Comparison of ENCODE assay signal across 9 mouse cellular contexts in genomic region chr10:128232420-128232985, GRCm38 (mm10). TPM values are rescaled to one million over a fixed set of nuclear protein-coding genes. Genes with fewer than 3 reads are reported as not detected.
DNase-seq lines count a peak whose midpoint lies in the region; ATAC-seq and TF ChIP-seq lines count a peak whose summit lies in the region.
"Had no signal": no experiment of that assay in that cellular context is flagged by ENCODE, and none has a peak within 500 bp of the region (broad histone marks: within the 10 kb centered on the region; RNA-seq: fewer than 3 reads in every experiment).

No protein-coding gene starts in this region.

- no peaks in the 10 kb centered on the region for H3K79me3 ChIP-seq in C2C12 (ENCODE audit: low read depth)

- H3K9ac ChIP-seq in heart, embryonic 11.5 days (ENCODE audit: low read depth, low read length): peak overlapping the region; percentile 95
- H3K9ac ChIP-seq in kidney, embryonic 15.5 days: peak overlapping the region; percentile 88
- peak overlapping the region; percentile 67 for H3K9ac ChIP-seq in midbrain, postnatal 0 days (replicated peaks; ENCODE audit: low read length, poor library complexity, severe bottlenecking)
- peak overlapping the region; percentile 61 for H3K9ac ChIP-seq in stomach, postnatal 0 days (ENCODE audit: low read length)

- H3K27ac ChIP-seq in heart, embryonic 11.5 days (ENCODE audit: low read depth, low read length): peak overlapping the region; percentile 88
- peak overlapping the region; percentile 93 for H3K27ac ChIP-seq in kidney, embryonic 15.5 days
- H3K27ac ChIP-seq in midbrain, postnatal 0 days (ENCODE audit: low read depth, low read length): peak overlapping the region; percentile 90
- H3K27ac ChIP-seq in stomach, postnatal 0 days (replicated peaks): peak overlapping the region; percentile 81

- peaks cover 9% of the 10 kb centered on the region for H3K4me1 ChIP-seq in heart, embryonic 11.5 days (ENCODE audit: control insufficient read depth, insufficient read depth, low read length)
- H3K4me1 ChIP-seq in kidney, embryonic 15.5 days: peaks cover 28% of the 10 kb centered on the region
- H3K4me1 ChIP-seq in midbrain, postnatal 0 days (ENCODE audit: insufficient read depth, low read length): no peaks in the 10 kb centered on the region
- H3K4me1 ChIP-seq in stomach, postnatal 0 days (replicated peaks; ENCODE audit: control insufficient read depth, insufficient read depth): no peaks in the 10 kb centered on the region

- TF ChIP-seq CTCF in C2C12 (IDR thresholded peaks at IDR 0.05; ENCODE audit: control insufficient read depth, insufficient read depth, insufficient read length): no peak
- peak; percentile 83 for TF ChIP-seq CTCF in midbrain, postnatal 0 days (IDR thresholded peaks at IDR 0.05)
- peak; percentile 87 for TF ChIP-seq CTCF in stomach, postnatal 0 days (IDR thresholded peaks at IDR 0.05; ENCODE audit: low read depth)

- WGBS in heart, embryonic 11.5 days (ENCODE audit: insufficient replicate concordance): under 1% methylated on average over 14 of the region's 14 CpGs
- under 1% methylated on average over 14 of the region's 14 CpGs for whole genome bisulfite sequencing in kidney, embryonic 15.5 days
- under 1% methylated on average over 14 of the region's 14 CpGs for WGBS in midbrain, postnatal 0 days
- 0% methylated on average over 14 of the region's 14 CpGs for WGBS in stomach, postnatal 0 days

- peak overlapping the region; percentile 56 for H3K4me3 ChIP-seq in C2C12 (ENCODE audit: insufficient read depth, poor library complexity, severe bottlenecking)
- H3K4me3 ChIP-seq in heart, embryonic 11.5 days (ENCODE audit: low read depth, low read length): peak overlapping the region; percentile 83
- H3K4me3 ChIP-seq in kidney, embryonic 15.5 days (replicated peaks): peak overlapping the region; percentile 66
- H3K4me3 ChIP-seq in midbrain, postnatal 0 days (ENCODE audit: low read depth, low read length): peak overlapping the region; percentile 73
- H3K4me3 ChIP-seq in stomach, postnatal 0 days (ENCODE audit: low read depth, low read length): peak overlapping the region; percentile 62

- H3K9me3 ChIP-seq in heart, embryonic 11.5 days (replicated peaks; ENCODE audit: control insufficient read depth, low read length): no peaks in the 10 kb centered on the region
- no peaks in the 10 kb centered on the region for H3K9me3 ChIP-seq in kidney, embryonic 15.5 days (replicated peaks)
- H3K9me3 ChIP-seq in midbrain, postnatal 0 days (ENCODE audit: low read length): no peaks in the 10 kb centered on the region
- H3K9me3 ChIP-seq in stomach, postnatal 0 days (ENCODE audit: control insufficient read depth, low read length): no peaks in the 10 kb centered on the region

- TF ChIP-seq EP300 in stomach, postnatal 0 days (optimal IDR thresholded peaks at IDR 0.05): no peak

- peaks cover 6% of the 10 kb centered on the region for H3K36me3 ChIP-seq in C2C12 (ENCODE audit: control insufficient read depth, insufficient read depth)
- H3K36me3 ChIP-seq in heart, embryonic 11.5 days (ENCODE audit: control insufficient read depth, insufficient read depth, low read length): no peaks in the 10 kb centered on the region
- H3K36me3 ChIP-seq in kidney, embryonic 15.5 days: no peaks in the 10 kb centered on the region
- no peaks in the 10 kb centered on the region for H3K36me3 ChIP-seq in midbrain, postnatal 0 days (ENCODE audit: insufficient read depth, low read length)
- H3K36me3 ChIP-seq in stomach, postnatal 0 days (ENCODE audit: control insufficient read depth, insufficient read depth, low read length): no peaks in the 10 kb centered on the region

- ATAC-seq in activated CD4-positive, CD25-positive, alpha-beta regulatory T cell, adult 4 months: peak; percentile 48
- peak; percentile 33 for ATAC-seq in heart, embryonic 11.5 days (replicated peaks; ENCODE audit: insufficient number of reproducible peaks, low FRiP score, low TSS enrichment)
- ATAC-seq in kidney, embryonic 15.5 days (replicated peaks; ENCODE audit: low FRiP score): peak; percentile 59
- ATAC-seq in midbrain, postnatal 0 days (ENCODE audit: low FRiP score): peak; percentile 67
- peak; percentile 57 for ATAC-seq in stomach, postnatal 0 days (ENCODE audit: low FRiP score, low TSS enrichment)

- peak overlapping the region; percentile 99 for H3ac ChIP-seq in C2C12 (ENCODE audit: control insufficient read depth, insufficient read length, low read depth)

- no peaks in the 10 kb centered on the region for H3K27me3 ChIP-seq in C2C12 (ENCODE audit: control insufficient read depth, insufficient read depth, insufficient read length)
- H3K27me3 ChIP-seq in heart, embryonic 11.5 days (ENCODE audit: control insufficient read depth, insufficient read depth, low read length): no peaks in the 10 kb centered on the region
- no peaks in the 10 kb centered on the region for H3K27me3 ChIP-seq in kidney, embryonic 15.5 days
- no peaks in the 10 kb centered on the region for H3K27me3 ChIP-seq in midbrain, postnatal 0 days (ENCODE audit: insufficient read depth, low read length)
- H3K27me3 ChIP-seq in stomach, postnatal 0 days (ENCODE audit: control insufficient read depth, insufficient read depth, low read length): no peaks in the 10 kb centered on the region

- DNase-seq in embryo, embryonic 11.5 days (ENCODE audit: low read depth, low spot score): peak; percentile 64
- DNase-seq in liver: peak; percentile 68
- DNase-seq in midbrain, postnatal 0 days (ENCODE audit: low spot score): peak; percentile 87
- DNase-seq in stomach, postnatal 0 days (ENCODE audit: low spot score): peak; percentile 49

- peak overlapping the region; percentile 70 for H3K4me2 ChIP-seq in heart, embryonic 11.5 days
- H3K4me2 ChIP-seq in kidney, embryonic 15.5 days: peak overlapping the region; percentile 81
- H3K4me2 ChIP-seq in midbrain, postnatal 0 days (ENCODE audit: low read depth, low read length, poor library complexity, severe bottlenecking): peak overlapping the region; percentile 46
- peak overlapping the region; percentile 72 for H3K4me2 ChIP-seq in stomach, postnatal 0 days (replicated peaks; ENCODE audit: low read depth)

- peaks cover 21% of the 10 kb centered on the region for H3K79me2 ChIP-seq in C2C12 (ENCODE audit: control insufficient read depth, insufficient read depth)

TF ChIP-seq in C2C12, 6 proteins besides CTCF, POLR2A, EP300 and RAD21 (continues in another document):
- TF ChIP-seq MYOD1 (IDR thresholded peaks at IDR 0.05; ENCODE audit: control insufficient read depth, insufficient read length, low read depth): no peak
- TF ChIP-seq FOSL1 (IDR thresholded peaks at IDR 0.05; ENCODE audit: insufficient read depth, low read length, poor library complexity, severe bottlenecking): no peak
- no peak for TF ChIP-seq USF1 (IDR thresholded peaks at IDR 0.05; ENCODE audit: low read depth)
- no peak for TF ChIP-seq CEBPB (IDR thresholded peaks at IDR 0.05; ENCODE audit: low read depth)

RNA-seq across cellular contexts. Expression of gene Timeless, which starts 0.6 kb away (rescaled TPM):
- polyA plus RNA-seq in C2C12 (2012; fragmentation: generic; extraction: Trizol): 17.7 TPM
- 10 to 100 TPM; 23.7 to 35.9 TPM for polyA plus RNA-seq in activated CD4-positive, CD25-positive, alpha-beta regulatory T cell, adult 4 months (2017; shearing (Covaris generic))
- polyA plus RNA-seq in heart, embryonic 11.5 days (2014; fragmentation: Nextera tagmentation; extraction: Ambion mirVana): 33.1 and 34.2 TPM in 2 replicates
- 64.4 and 71.7 TPM in 2 replicates for polyA plus RNA-seq in kidney, embryonic 15.5 days (2015; fragmentation: Nextera tagmentation; extraction: Ambion mirVana)
- total RNA-seq in midbrain, postnatal 0 days (2014; rRNA removed): 11.0 and 14.6 TPM in 2 replicates
- 7.7 and 8.1 TPM in 2 replicates for polyA plus RNA-seq in midbrain, postnatal 0 days (2015; fragmentation: Nextera tagmentation; extraction: Ambion mirVana)
- polyA plus RNA-seq in stomach, postnatal 0 days (2015; fragmentation: Nextera tagmentation; extraction: Ambion mirVana): 8.9 and 10.5 TPM in 2 replicates

RNA-seq across cellular contexts. Expression of gene Mip, which starts 6.9 kb away (rescaled TPM):
- polyA plus RNA-seq in C2C12 (2012; fragmentation: generic; extraction: Trizol): not detected
- polyA plus RNA-seq in activated CD4-positive, CD25-positive, alpha-beta regulatory T cell, adult 4 months (2017; shearing (Covaris generic)): not detected
- polyA plus RNA-seq in heart, embryonic 11.5 days (2014; fragmentation: Nextera tagmentation; extraction: Ambion mirVana): not detected in 2 replicates
- not detected in 2 replicates for polyA plus RNA-seq in kidney, embryonic 15.5 days (2015; fragmentation: Nextera tagmentation; extraction: Ambion mirVana)
- 0.22 TPM in 1 of 2 replicates, not detected in the other for total RNA-seq in midbrain, postnatal 0 days (2014; rRNA removed)
- 0.13 TPM in 1 of 2 replicates, not detected in the other for polyA plus RNA-seq in midbrain, postnatal 0 days (2015; fragmentation: Nextera tagmentation; extraction: Ambion mirVana)
- polyA plus RNA-seq in stomach, postnatal 0 days (2015; fragmentation: Nextera tagmentation; extraction: Ambion mirVana): not detected in 2 replicates
- polyA plus RNA-seq: gonadal fat pad, adult 2 months had no signal

RNA-seq across cellular contexts. Expression of gene Spryd4, which starts 20.9 kb away (rescaled TPM):
- polyA plus RNA-seq in C2C12 (2012; fragmentation: generic; extraction: Trizol): 13.4 TPM
- 10 to 100 TPM; 13.3 to 15.6 TPM for polyA plus RNA-seq in activated CD4-positive, CD25-positive, alpha-beta regulatory T cell, adult 4 months (2017; shearing (Covaris generic))
- polyA plus RNA-seq in heart, embryonic 11.5 days (2014; fragmentation: Nextera tagmentation; extraction: Ambion mirVana): 40.4 and 41.4 TPM in 2 replicates
- 32.8 and 34.3 TPM in 2 replicates for polyA plus RNA-seq in kidney, embryonic 15.5 days (2015; fragmentation: Nextera tagmentation; extraction: Ambion mirVana)
- 17.1 and 29.5 TPM in 2 replicates for total RNA-seq in midbrain, postnatal 0 days (2014; rRNA removed)
- 21.4 and 23.0 TPM in 2 replicates for polyA plus RNA-seq in midbrain, postnatal 0 days (2015; fragmentation: Nextera tagmentation; extraction: Ambion mirVana)
- 25.6 and 26.1 TPM in 2 replicates for polyA plus RNA-seq in stomach, postnatal 0 days (2015; fragmentation: Nextera tagmentation; extraction: Ambion mirVana)

RNA-seq across cellular contexts. Expression of gene Apon, which starts 21.4 kb away (rescaled TPM):
- polyA plus RNA-seq in C2C12 (2012; fragmentation: generic; extraction: Trizol): 0.16 TPM
- not detected for polyA plus RNA-seq in activated CD4-positive, CD25-positive, alpha-beta regulatory T cell, adult 4 months (2017; shearing (Covaris generic))
- 0.24 TPM in 1 of 2 replicates, not detected in the other for polyA plus RNA-seq in heart, embryonic 11.5 days (2014; fragmentation: Nextera tagmentation; extraction: Ambion mirVana)
- 0.40 and 0.45 TPM in 2 replicates for polyA plus RNA-seq in kidney, embryonic 15.5 days (2015; fragmentation: Nextera tagmentation; extraction: Ambion mirVana)
- not detected in 2 replicates for total RNA-seq in midbrain, postnatal 0 days (2014; rRNA removed)
- polyA plus RNA-seq in midbrain, postnatal 0 days (2015; fragmentation: Nextera tagmentation; extraction: Ambion mirVana): not detected in 2 replicates
- 0.13 TPM in 1 of 2 replicates, not detected in the other for polyA plus RNA-seq in stomach, postnatal 0 days (2015; fragmentation: Nextera tagmentation; extraction: Ambion mirVana)
- polyA plus RNA-seq: gonadal fat pad, adult 2 months had no signal

RNA-seq across cellular contexts. Expression of gene Apof, which starts 36.0 kb away (rescaled TPM):
- not detected for polyA plus RNA-seq in C2C12 (2012; fragmentation: generic; extraction: Trizol)
- polyA plus RNA-seq in activated CD4-positive, CD25-positive, alpha-beta regulatory T cell, adult 4 months (2017; shearing (Covaris generic)): not detected
- polyA plus RNA-seq in heart, embryonic 11.5 days (2014; fragmentation: Nextera tagmentation; extraction: Ambion mirVana): 0.49 TPM in 1 of 2 replicates, not detected in the other
- polyA plus RNA-seq in kidney, embryonic 15.5 days (2015; fragmentation: Nextera tagmentation; extraction: Ambion mirVana): 0.48 and 2.5 TPM in 2 replicates
- total RNA-seq in midbrain, postnatal 0 days (2014; rRNA removed): 0.42 TPM in 1 of 2 replicates, not detected in the other
- 0.20 and 0.83 TPM in 2 replicates for polyA plus RNA-seq in midbrain, postnatal 0 days (2015; fragmentation: Nextera tagmentation; extraction: Ambion mirVana)
- 1.1 and 2.5 TPM in 2 replicates for polyA plus RNA-seq in stomach, postnatal 0 days (2015; fragmentation: Nextera tagmentation; extraction: Ambion mirVana)

Comparison
In these comparisons a context has a peak if more than half of its experiments do, and no peak if none do; other contexts are left out.
1. Peak in every context shown above with its lines: DNase-seq, ATAC-seq, H3K4me3 ChIP-seq and H3K27ac ChIP-seq.